Mouse (Mus musculus) liver, postnatal 0 days (tissue): ENCODE results near the gene Hist1h2ae. TPM values are rescaled to one million over a fixed set of nuclear protein-coding genes. Genes with fewer than 3 reads are reported as not detected.
A peak's percentile ranks its signal among the peaks of the same experiment; 100 is the strongest.
"Not testable (repeated sequence)": the region's sequence is repeated elsewhere in the genome, so short reads cannot be mapped to it uniquely, and the experiment has no call there.

Source experiments
- ATAC-seq: fragments of 200-750 bp; cut with Nextera tagmentation; 2 replicates; pipeline ENCODE4 v1.8.0; 2017; ENCODE audit warnings: mild to moderate bottlenecking, moderate library complexity
- DNase-seq: peaks from one replicate; pipeline ENCODE4 v3.0.0-alpha.2; 2016
- H3K27ac ChIP-seq: fragments of 300-500 bp; sonication (generic); 2 replicates; pipeline ENCODE4 v1.5.1; 2014; ENCODE audit warnings: antibody characterized with exemption, moderate library complexity, mild to moderate bottlenecking, low read depth
- H3K27me3 ChIP-seq: fragments of 300-500 bp; sonication (generic); 2 replicates; pipeline ENCODE4 v1.6.1; 2014; ENCODE audit warnings: low read length, control low read depth, mixed read lengths; ENCODE audit not compliant: insufficient read depth
- H3K36me3 ChIP-seq: fragments of 300-500 bp; sonication (generic); replicated peaks from 2 replicates; pipeline ENCODE4 v1.6.1; 2014; ENCODE audit warnings: mild to moderate bottlenecking, control low read depth, low read length, moderate library complexity, mixed read lengths; ENCODE audit not compliant: insufficient read depth
- H3K4me1 ChIP-seq: fragments of 300-500 bp; sonication (generic); 2 replicates; pipeline ENCODE4 v1.6.1; 2014; ENCODE audit warnings: antibody characterized with exemption, mild to moderate bottlenecking, control low read depth; ENCODE audit not compliant: insufficient read depth
- H3K4me2 ChIP-seq: fragments of 300-500 bp; sonication (generic); 2 replicates; pipeline ENCODE4 v1.6.1; 2014; ENCODE audit warnings: low read depth, mild to moderate bottlenecking, low read length, moderate library complexity, mixed read lengths
- H3K4me3 ChIP-seq: fragments of 300-500 bp; sonication (generic); 2 replicates; pipeline ENCODE4 v1.5.1; 2014; ENCODE audit warnings: low read depth, low read length
- H3K9ac ChIP-seq: fragments of 300-500 bp; sonication (generic); replicated peaks from 2 replicates; pipeline ENCODE4 v1.6.1; 2014; ENCODE audit warnings: mild to moderate bottlenecking, moderate library complexity
- H3K9me3 ChIP-seq: fragments of 300-500 bp; sonication (generic); 2 replicates; pipeline ENCODE4 v1.6.1; 2016; ENCODE audit warnings: mild to moderate bottlenecking, control low read depth, low read length, mixed read lengths
- CTCF ChIP-seq: sonication (generic); IDR thresholded peaks from 2 replicates; pipeline ENCODE4 v1.5.1; 2016; ENCODE audit warnings: antibody characterized with exemption, low read depth
- EP300 ChIP-seq: IDR thresholded peaks from 2 replicates; pipeline ENCODE4 v1.6.1; 2016; ENCODE audit warnings: antibody characterized with exemption, low read depth, mild to moderate bottlenecking
- WGBS: fragments of 180-500 bp; shearing (Covaris S2); extraction: QIAGEN DNeasy Blood & Tissue Kit; methylation state at CpG from one replicate; pipeline ENCODE4 v1.1.7; 2014; ENCODE audit not compliant: insufficient replicate concordance; 5-methylcytosine and 5-hydroxymethylcytosine counted together
- polyA plus RNA-seq: library from polyadenylated mRNA; unstranded; fragments of >200 nt; fragmentation: Nextera tagmentation; extraction: Ambion mirVana; gene quantifications from 2 replicates; pipeline ENCODE4 v1.2.1, GENCODE M21; 2015

The Hist1h2ae gene
- polyA plus RNA-seq, 1 experiment from 2014 or later = 66.0 TPM

- DNase-seq (peak; percentile 75), ATAC-seq (peak; percentile 79)
- WGBS = 0% methylated on average over 19 of the region's 36 CpGs
- not testable (repeated sequence) for H3K9me3 ChIP-seq, H3K36me3 ChIP-seq, H3K27me3 ChIP-seq
- TF ChIP-seq EP300 = peak; percentile 71
- peak overlapping the region; percentile 86 for H3K4me2 ChIP-seq
- peaks cover 29% of the 10 kb centered on the region for H3K4me1 ChIP-seq
- H3K4me3 ChIP-seq = peak overlapping the region; percentile 59
- peak overlapping the region; percentile 99 for H3K27ac ChIP-seq
- peak overlapping the region; percentile 65 for H3K9ac ChIP-seq
Observed at GRCm38 (mm10) chr13:23585442-23586098, 14.6 kb upstream of the Hist1h2ae start.

GRCm38 (mm10) chr13:23585029-23585441, 14.0 kb upstream of the Hist1h2ae start:
- peak overlapping the region; percentile 99 for H3K27ac ChIP-seq
- under 1% methylated on average over 21 of the region's 21 CpGs for WGBS
- TF ChIP-seq CTCF = no peak
- 0 out of 2 replicates have a peak, but pooled peaks have one; percentile 42 for TF ChIP-seq EP300
- H3K36me3 ChIP-seq = no peaks in the 10 kb centered on the region
- H3K4me3 ChIP-seq = peak overlapping the region; percentile 59
- H3K4me2 ChIP-seq = peak overlapping the region; percentile 86
- peak; percentile 85 for DNase-seq
- H3K9me3 ChIP-seq = no peaks in the 10 kb centered on the region
- peak overlapping the region; percentile 65 for H3K9ac ChIP-seq
- ATAC-seq = peak; percentile 24
- H3K4me1 ChIP-seq = peaks cover 29% of the 10 kb centered on the region
- H3K27me3 ChIP-seq = no peaks in the 10 kb centered on the region

- H3K9me3 ChIP-seq = no peaks in the 10 kb centered on the region
- H3K36me3 ChIP-seq = no peaks in the 10 kb centered on the region
- DNase-seq (no peak), ATAC-seq (no peak)
- H3K27me3 ChIP-seq = no peaks in the 10 kb centered on the region
- peak overlapping the region; percentile 99 for H3K27ac ChIP-seq
- peak overlapping the region; percentile 65 for H3K9ac ChIP-seq
- peak overlapping the region; percentile 86 for H3K4me2 ChIP-seq
- peaks cover 29% of the 10 kb centered on the region for H3K4me1 ChIP-seq
- H3K4me3 ChIP-seq = peak overlapping the region; percentile 59
- no peak for TF ChIP-seq EP300
- TF ChIP-seq CTCF = no peak
Observed at GRCm38 (mm10) chr13:23584331-23584730, 13.3 kb upstream of the Hist1h2ae start.

DNA sequence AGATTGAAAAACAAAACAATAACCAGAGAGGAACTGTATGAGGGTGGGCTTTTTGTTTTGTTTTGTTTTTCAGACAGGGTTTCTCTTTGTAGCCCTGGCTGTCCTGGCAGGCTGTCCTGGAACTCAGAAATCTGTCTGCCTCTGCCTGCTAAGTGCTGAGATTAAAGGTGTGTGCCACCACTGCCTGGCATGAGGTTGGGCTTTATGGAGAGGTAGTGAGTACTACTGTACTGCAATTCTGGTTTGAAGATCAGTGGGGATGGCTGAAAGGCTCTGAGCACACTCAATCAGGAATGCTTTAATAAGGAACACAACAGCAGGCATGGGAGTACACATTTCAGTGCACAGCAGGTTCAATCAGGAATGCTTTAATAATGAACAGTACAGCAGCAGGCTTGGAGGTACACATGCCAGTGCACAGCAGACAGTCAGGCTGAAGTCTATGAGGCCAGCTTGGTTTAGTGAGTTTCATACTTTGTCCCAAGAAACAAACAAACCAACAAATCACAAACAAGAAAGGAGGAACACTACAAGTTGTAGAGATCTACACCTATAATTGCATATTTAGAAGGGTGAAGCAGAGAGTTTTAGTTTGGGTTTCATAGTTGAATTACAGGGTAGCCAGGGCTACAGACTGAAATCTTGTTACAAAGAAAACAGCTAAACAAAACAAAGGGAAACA, 12.5 kb upstream of the Hist1h2ae start:
- peak overlapping the region; percentile 99 for H3K27ac ChIP-seq
- H3K4me3 ChIP-seq = peak overlapping the region; percentile 59
- TF ChIP-seq CTCF (no peak), EP300 (no peak)
- H3K27me3 ChIP-seq = no peaks in the 10 kb centered on the region
- H3K36me3 ChIP-seq = no peaks in the 10 kb centered on the region
- peak overlapping the region; percentile 86 for H3K4me2 ChIP-seq
- peak overlapping the region; percentile 83 for H3K9ac ChIP-seq
- no peak for ATAC-seq
- H3K4me1 ChIP-seq = peaks cover 24% of the 10 kb centered on the region
- no peak for DNase-seq
- no peaks in the 10 kb centered on the region for H3K9me3 ChIP-seq

- Histone ChIP-seq H3K36me3 (no peaks in the 10 kb centered on the region), H3K9ac (peak overlapping the region; percentile 83), H3K4me2 (peak overlapping the region; percentile 86), H3K27ac (peak overlapping the region; percentile 99), H3K9me3 (no peaks in the 10 kb centered on the region), H3K27me3 (no peaks in the 10 kb centered on the region), H3K4me1 (peaks cover 24% of the 10 kb centered on the region), H3K4me3 (peak overlapping the region; percentile 59)
- DNase-seq (peak; percentile 35), ATAC-seq (no peak)
- TF ChIP-seq EP300 = no peak
- TF ChIP-seq CTCF = no peak
- 11% methylated on average over 6 of the region's 6 CpGs for WGBS
Observed at GRCm38 (mm10) chr13:23582219-23583056, 11.4 kb upstream of the Hist1h2ae start.
